Mouse (Mus musculus) splenic B cell, adult 2 months (primary cell): ENCODE results near the gene Tbx20.

ENCODE experiments used
- DNase-seq: peaks from one replicate; pipeline ENCODE4 v3.0.0-alpha.2; 2011; ENCODE audit warnings: low read depth, low spot score
- H3K27me3 ChIP-seq: 2 replicates; pipeline ENCODE4 v1.6.1; 2012; ENCODE audit warnings: mild to moderate bottlenecking, low read length, moderate library complexity, mixed read lengths; ENCODE audit not compliant: control insufficient read depth, poor library complexity, insufficient read depth, severe bottlenecking
- H3K36me3 ChIP-seq: 2 replicates; pipeline ENCODE4 v1.6.1; 2012; ENCODE audit warnings: mild to moderate bottlenecking, low read length, moderate library complexity, mixed read lengths; ENCODE audit not compliant: control insufficient read depth, poor library complexity, insufficient read depth, severe bottlenecking

Gene Tbx20

DNA sequence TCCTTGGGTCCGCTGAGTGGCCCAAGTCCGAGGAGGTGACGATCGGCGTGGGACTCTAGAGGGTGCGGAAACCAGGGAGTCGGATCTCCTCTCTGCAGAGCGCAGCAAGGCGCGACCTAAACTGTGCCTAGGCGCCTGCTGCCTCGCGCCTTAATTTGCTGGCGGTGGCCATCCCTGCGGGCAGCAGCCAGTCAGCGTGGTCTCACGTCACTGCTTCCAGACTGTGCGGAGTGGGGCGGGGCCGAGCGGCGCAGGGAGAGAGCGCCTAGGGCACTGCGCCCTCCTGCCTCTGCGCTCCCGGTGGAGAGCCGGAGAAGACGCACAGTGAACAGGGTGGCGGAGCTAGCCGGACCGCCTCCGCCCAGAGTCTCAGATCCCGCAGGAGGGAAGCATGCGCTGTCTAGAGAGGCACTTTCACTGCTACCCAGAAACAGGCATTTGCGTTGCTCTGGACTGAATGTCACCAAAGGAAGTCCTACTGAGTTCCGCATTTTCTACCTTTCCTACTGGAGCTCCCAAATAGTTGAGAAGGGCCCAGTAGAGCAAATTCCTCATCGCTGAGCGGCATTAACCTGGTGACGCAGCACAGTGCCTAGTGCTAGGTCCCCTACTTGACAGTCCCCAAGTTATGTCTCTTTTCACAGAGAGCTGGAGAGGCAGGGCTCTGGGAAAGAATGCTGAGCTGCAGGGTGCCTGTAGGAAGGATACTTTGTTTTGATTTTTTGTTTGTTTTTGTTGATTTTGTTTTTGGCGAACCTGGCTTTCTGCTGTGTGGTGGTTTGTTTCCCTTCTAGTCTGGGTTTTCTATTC lies at the start of gene Tbx20:
Gene Tbx20 (minus strand): TSS at position 144 of the 810 bp plus-strand sequence.
- no peak for DNase-seq
- Histone ChIP-seq H3K27me3 (no peaks in the 10 kb centered on the region; the same call in 1 of the 2 replicates), H3K36me3 (no peaks in the 10 kb centered on the region)

DNA sequence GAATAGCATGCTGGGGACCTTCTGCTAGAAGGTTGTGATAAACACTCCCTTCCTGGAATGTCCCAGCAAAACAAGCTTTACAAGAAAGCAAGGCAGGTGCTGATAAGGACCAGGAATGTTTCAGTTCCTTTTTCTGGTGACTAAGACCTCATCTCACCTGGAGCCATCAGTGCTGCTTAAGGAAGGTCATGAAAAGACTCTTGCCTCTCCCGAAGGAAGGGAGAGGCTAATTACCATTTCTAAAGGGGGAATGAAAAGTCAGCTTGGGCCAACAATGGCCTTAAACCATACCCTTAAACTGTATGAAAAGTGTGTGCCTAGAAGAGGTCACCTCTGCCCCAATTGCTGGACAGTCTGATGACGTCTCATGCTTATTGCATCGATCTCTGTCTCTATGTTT lies 44.4 kb upstream of the Tbx20 start:
- DNase-seq, result no peak
- Histone ChIP-seq H3K27me3 (no peaks in the 10 kb centered on the region), H3K36me3 (no peaks in the 10 kb centered on the region)

DNA sequence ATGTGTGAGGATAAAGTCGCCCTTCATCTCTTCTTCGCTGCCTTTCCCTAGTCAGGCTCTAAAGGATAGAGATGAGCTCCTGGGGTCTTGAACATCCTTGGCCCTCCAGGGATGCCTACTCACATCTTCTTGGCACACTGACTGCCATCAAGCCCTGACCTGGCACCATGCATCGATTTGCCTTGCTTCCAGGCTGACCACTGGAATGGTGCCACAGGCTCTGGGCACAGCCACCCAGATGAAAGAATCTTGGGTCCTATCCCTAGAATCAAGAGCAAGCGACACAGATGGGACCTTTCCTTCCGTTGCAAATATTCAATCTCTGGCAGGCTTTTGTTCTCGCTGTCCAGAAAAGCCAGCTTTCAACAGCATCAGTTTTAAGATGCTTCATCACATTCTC lies 38.4 kb upstream of the Tbx20 start:
- no peaks in the 10 kb centered on the region for H3K27me3 ChIP-seq
- H3K36me3 ChIP-seq, result no peaks in the 10 kb centered on the region
- no peak for DNase-seq

DNA sequence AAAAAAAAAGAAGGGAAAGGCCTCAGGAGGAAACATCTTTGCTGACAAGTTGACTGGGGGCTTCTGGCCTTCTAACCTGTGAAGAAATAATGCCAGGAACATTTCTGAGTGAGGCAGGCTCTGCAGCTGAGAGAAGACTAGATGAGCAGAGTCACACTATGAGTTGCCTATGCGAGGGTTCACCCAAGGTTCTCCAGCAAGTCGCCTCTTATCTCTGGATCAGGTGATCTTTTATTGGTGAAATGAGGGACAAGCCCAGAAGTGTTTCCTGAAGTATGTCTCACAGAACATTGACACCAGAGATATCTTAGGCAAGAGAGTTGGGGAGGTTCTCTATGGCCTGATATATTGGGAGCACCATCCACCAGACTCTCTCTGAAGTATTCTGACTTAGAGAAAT lies 18.0 kb upstream of the Tbx20 start:
- Histone ChIP-seq H3K36me3 (no peaks in the 10 kb centered on the region), H3K27me3 (no peaks in the 10 kb centered on the region)
- no peak for DNase-seq

DNA sequence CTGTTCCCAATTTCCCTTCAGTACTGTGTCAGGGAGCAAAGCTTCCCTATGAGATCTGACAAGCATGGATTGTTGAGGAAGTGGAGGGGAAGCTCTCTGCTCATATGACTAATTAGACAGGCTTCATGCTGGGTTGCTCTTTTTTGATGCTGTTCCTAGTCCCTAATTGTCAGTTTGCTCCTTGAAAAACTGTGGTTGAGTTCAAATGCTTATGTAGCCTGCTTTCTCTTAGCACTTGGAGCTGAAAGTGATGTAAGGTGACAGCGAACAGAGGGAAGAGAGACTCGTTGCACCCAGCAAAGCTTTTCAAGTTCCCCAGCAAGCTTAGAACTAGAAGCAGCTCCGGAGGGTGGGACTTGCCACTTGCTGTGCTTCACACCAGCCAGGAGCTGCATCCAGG lies 15.3 kb upstream of the Tbx20 start:
- no peak for DNase-seq
- no peaks in the 10 kb centered on the region for H3K27me3 ChIP-seq
- H3K36me3 ChIP-seq, result no peaks in the 10 kb centered on the region

DNA sequence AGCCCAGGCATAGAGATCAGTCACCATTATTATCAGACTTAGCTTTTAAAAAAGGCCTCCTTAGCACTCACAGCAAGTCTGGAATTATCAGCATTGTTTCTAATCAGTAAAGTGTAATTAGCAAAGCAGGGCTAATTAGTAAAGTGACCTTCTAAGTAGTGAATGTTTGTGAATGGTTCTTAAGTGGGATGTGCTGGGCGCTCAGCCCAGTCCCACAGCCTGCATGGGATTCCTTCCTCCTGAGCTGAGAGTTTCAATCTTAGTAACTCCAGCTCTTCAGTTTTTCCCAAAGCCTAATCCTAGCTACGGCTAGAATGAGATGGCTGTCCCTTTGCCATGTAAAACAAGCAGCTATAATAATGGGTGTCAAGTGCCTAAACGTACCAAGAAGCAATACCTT lies 8.2 kb upstream of the Tbx20 start:
- no peaks in the 10 kb centered on the region for H3K27me3 ChIP-seq
- DNase-seq, result no peak
- H3K36me3 ChIP-seq, result no peaks in the 10 kb centered on the region

DNA sequence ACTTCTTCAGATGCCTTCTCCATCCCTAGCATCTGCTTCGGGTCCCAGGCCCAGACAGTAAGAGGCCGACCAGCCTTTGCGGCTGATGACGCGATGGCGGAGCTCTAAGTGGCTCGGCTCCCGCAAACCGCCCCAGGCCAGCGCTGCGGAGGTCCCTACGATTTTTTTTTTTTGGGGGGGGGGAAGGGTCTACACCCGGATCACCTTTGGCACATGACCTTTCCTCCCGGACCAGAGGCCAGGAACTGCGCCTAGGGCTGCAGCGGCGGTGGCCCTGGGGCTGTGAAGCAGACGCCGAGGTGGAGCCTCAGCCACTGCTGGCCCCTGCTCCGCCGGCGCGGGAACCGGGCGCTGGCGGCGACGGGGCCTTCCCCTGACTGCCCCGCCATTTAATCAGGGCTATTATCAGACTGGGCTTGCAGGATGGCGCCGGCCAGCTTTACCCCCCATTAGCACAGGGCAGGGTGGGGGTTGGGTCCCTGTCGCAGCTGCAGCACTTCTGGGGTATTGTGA lies 6.9 kb upstream of the Tbx20 start:
- H3K27me3 ChIP-seq, result no peaks in the 10 kb centered on the region
- DNase-seq, result no peak
- H3K36me3 ChIP-seq, result no peaks in the 10 kb centered on the region

DNA sequence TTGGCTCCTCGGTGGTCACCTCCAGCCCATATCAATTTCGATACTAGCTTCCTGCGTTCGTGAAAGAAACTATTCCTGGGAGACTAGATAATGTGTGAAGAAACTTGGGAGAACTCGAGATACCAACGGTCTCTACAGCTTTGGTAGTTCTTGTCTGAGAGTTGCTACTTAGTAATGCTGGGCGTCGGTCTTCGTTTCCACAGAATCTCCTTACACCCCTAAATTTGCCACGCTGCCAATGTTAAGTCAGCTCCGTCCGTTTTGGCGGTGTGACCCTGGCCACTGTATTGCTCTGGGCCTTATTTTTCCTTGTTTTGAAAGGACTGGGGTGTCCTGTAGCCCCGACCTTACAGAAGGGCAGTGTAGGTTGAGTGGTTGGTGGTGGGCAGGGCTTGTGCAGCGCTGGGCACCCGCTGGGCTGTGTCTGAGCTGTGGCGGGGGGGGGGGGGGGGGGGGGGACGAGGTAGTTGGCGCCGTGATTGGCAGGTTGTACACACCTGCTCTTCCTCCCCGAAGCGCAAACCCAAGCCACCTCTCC lies 6.4 kb upstream of the Tbx20 start:
- DNase-seq, result no peak
- no peaks in the 10 kb centered on the region for H3K36me3 ChIP-seq
- H3K27me3 ChIP-seq, result no peaks in the 10 kb centered on the region

DNA sequence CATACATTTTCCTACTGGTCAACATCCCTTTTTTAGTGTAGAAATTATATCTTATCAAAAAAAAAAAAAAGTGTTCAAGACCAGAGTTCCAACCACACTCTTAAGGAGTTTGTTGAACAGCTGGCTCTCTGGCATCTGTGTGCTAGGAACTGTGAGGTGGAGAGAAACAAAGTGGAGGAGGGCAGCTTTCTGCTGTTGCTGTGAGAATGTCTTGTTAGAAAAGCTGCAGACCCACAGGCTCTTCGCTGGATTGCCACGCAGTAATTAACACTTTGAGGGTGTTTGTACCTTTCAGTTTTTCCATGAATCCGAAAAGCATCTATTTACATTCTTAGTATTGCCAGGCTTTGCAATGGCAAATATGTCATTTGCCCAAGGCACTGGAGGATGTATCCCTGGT lies 5.9 kb upstream of the Tbx20 start:
- Histone ChIP-seq H3K27me3 (no peaks in the 10 kb centered on the region), H3K36me3 (no peaks in the 10 kb centered on the region)
- DNase-seq, result no peak

DNA sequence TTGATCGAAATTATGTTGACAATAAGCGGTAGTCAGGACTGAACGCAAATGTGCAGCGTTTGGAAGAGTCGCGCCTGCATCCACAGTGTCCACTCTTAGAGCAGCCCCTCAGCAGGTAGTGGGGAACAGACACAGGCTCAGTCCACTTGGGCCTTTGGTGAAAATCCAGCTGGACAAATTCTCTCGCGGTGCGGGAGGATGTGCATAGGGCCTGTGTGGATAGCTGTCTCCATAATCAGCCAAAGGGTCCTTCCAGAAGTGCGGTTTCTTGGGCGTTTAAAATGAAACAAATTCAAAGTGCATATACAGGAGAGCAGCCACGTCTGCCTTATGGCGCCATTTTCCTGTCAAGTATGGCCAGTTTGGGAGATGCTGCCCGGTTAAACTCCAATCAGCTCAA lies 4.5 kb upstream of the Tbx20 start:
- no peak for DNase-seq
- no peaks in the 10 kb centered on the region for H3K36me3 ChIP-seq
- no peaks in the 10 kb centered on the region; the same call in 1 of the 2 replicates for H3K27me3 ChIP-seq

DNA sequence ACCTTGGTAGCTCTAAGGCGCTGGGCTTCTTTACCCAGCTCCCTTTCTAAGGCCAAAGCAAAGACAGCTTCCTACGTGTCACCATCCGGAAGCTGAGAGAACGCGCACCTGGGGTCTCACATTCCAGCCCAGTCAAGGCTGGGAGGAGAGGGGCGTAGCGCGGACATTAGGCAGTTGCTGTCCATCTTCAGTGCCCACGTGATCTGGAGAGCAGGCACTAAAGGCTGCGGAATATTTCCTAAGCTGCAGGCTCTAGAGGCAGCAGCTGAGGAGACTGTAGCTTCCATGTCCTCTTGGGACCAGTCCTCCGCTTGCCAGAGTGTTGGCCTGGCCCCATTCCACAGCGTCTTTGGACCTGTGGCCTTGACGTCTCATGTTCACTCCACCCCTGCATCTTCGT lies 3.9 kb upstream of the Tbx20 start:
- DNase-seq, result no peak
- Histone ChIP-seq H3K36me3 (no peaks in the 10 kb centered on the region), H3K27me3 (no peaks in the 10 kb centered on the region; the same call in 1 of the 2 replicates)

DNA sequence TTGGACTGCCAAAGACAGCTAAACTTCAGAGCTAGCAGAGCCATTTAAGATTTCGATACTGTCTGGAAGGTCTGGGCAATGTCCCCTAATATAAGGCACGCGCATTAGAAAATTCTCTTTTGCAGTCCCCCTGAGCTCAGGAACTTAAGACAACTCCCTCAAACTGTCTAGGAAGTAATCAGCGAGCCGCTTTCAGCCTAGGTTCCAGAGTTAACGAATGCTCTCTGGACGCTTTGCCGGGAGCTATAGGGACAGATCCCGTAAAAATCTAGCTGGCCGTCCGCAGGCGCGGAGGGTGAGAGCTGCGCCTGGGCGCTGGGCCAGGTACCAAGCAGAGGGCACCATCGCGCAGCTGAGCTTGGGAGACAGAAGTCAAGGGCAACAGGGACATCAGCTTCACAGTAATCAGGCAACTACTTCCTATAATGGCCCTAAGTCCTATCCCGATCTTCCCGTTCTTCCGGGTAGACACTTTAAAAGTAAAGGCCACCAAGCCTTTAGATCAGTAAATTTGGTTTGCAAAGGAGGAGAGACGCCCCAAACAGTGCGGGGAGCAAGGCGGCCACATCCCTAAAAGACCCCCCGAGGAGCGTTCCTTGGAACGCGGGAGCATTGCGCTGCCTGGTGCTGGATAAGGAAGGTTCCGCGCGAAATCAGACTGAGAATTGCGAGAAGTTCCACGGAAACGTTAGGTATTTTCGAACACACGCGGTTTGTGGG lies 3.2 kb upstream of the Tbx20 start:
- no peaks in the 10 kb centered on the region; the same call in 1 of the 2 replicates for H3K27me3 ChIP-seq
- no peak for DNase-seq
- H3K36me3 ChIP-seq, result no peaks in the 10 kb centered on the region

DNA sequence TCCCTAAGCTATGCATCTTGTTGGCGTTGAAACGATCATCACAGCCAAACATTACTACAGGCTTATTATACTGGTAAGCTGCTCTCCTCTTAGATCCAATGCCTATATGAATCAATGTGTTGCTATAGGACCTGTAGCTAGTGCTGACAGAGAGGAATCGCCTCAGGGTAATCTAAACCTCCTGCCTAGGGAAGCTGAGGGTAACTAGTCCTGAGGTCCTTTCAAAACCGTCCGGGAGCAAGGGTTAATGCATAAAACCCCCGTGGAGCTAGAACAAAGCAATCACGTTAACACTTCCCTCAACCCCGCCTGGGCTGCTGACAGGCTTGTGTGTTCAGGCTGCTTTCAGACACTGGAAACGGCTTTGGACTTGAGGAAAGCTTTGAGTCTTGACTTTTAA lies 2.4 kb upstream of the Tbx20 start:
- H3K27me3 ChIP-seq, result no peaks in the 10 kb centered on the region; the same call in 1 of the 2 replicates
- no peaks in the 10 kb centered on the region for H3K36me3 ChIP-seq
- DNase-seq, result no peak

DNA sequence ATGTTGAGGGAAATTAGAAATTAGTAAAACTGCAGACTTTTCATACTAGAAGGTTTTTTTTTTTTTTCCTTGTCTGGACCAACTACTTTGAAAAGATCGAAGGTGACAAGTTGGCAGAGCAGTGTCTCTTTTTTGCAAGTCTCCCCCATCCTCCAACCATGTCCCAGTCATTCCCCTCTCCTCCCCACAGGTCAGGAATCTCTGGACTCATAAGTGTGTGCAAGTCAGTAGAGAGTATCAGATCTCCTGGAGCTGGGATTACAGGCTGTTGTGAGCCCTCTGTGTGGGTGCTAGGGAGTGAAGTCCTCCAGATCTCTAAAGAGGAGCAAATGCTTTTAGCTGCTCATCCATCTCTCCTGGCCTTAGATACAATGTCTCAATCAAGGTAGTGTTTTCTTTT lies 1.5 kb upstream of the Tbx20 start:
- no peaks in the 10 kb centered on the region for H3K36me3 ChIP-seq
- no peak for DNase-seq
- no peaks in the 10 kb centered on the region; the same call in 1 of the 2 replicates for H3K27me3 ChIP-seq

DNA sequence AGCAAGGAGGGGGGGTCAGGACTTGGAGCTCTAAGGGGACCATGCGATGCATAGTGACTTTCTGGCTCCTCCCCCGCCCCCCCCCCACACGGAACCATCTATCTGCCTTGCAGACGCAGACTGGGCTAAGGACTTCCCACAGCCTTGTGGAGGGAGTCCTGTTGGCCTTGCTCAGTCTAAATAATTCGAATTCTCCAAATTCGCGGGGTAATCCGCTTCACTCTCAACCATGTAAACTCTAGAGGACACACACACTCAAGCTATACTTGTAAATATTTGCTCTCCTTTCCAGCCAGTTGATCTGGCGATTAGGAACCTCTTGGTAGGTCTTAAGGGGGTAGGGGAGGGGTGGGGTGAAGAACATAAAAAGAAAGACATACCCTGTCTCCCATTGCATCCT lies 898 bp upstream of the Tbx20 start:
- Histone ChIP-seq H3K36me3 (no peaks in the 10 kb centered on the region), H3K27me3 (no peaks in the 10 kb centered on the region; the same call in 1 of the 2 replicates)
- DNase-seq, result no peak
